Mouse (Mus musculus) layer of hippocampus, postnatal 14 days (tissue): ENCODE measurements at regions not wholly inside any gene's neighbourhood (a gene's known extent, or its start where the extent isn't known, plus 50 kb on each side); places are given as distances from the start of the nearest gene placed in this dataset.
A peak's percentile ranks its signal among the peaks of the same experiment; 100 is the strongest.

ENCODE experiments used
- DNase-seq, 2 experiments: peaks; one replicate each; pipeline ENCODE4 v3.0.0; 2021 to 2022; ENCODE audit warnings: low spot score in 2 of 2, mixed read lengths in 1 of 2

- no peak for DNase-seq
Measured at GRCm38 (mm10) chr4:55475409-55475808, 56.9 kb downstream of the Klf4 start.

- no peak for DNase-seq
Measured at GRCm38 (mm10) chr4:55474044-55474788, 58.0 kb downstream of the Klf4 start.

- DNase-seq: no peak
Measured at GRCm38 (mm10) chr4:55472649-55473048, 59.6 kb downstream of the Klf4 start.

GRCm38 (mm10) chr4:55470779-55471663 is 61.2 kb downstream of the Klf4 start:
- peak in 1 of 2 experiments; percentile 13 for DNase-seq

GRCm38 (mm10) chr4:55464192-55464591 is 68.1 kb downstream of the Klf4 start:
- DNase-seq: no peak

- DNase-seq: peak in 1 of 2 experiments; percentile 23
Measured at GRCm38 (mm10) chr4:55461927-55462326, 70.3 kb downstream of the Klf4 start.

- no peak for DNase-seq
Measured at GRCm38 (mm10) chr4:55453902-55454301, 78.4 kb downstream of the Klf4 start.

- DNase-seq: no peak
Measured at GRCm38 (mm10) chr4:55452546-55452945, 79.7 kb downstream of the Klf4 start.

GRCm38 (mm10) chr4:55451711-55452110 is 80.6 kb downstream of the Klf4 start:
- no peak for DNase-seq

- DNase-seq: no peak
Measured at GRCm38 (mm10) chr4:55451026-55451425, 81.2 kb downstream of the Klf4 start.

GRCm38 (mm10) chr4:55443489-55443888 is 88.8 kb downstream of the Klf4 start:
- DNase-seq: no peak

GRCm38 (mm10) chr4:55442098-55442497 is 90.2 kb downstream of the Klf4 start:
- no peak for DNase-seq
